Mouse (Mus musculus): ENCODE results near the gene Hacl1.

The Hacl1 gene

DNA sequence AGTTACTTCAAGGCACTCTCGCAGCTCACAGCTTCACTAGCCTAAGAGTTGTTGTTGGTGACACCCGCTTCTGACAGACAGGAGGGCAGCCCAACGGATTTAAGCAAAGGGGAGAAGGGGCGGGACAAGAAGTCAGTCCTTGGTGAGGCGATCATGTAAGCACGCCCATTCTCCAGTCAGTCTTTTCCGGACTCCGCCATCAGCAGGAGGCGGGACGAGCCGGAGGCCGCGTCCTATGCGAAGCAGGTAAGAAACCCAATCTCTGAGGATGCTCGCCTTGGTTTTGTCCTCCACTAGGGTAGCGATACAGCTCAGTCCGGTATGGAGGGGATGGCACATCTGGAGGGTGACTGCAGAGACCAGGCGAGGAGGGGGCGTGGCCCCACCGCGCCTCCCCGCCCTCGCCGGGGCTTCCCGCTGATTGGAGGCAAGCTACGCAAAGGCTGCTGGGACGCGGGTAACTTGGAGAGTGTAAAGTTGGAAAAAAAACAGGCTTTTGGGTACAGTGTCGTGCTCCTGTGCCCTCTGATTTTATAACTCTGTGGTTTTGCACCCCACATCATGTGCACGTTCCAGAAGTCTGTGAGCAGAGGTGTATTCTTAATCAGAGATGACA, at the start of gene Hacl1, which contains the start of gene Btd:
Hacl1 (minus strand) TSS at position 397 of the 616 bp plus-strand sequence.
Btd (plus strand) TSS at position 139 of the 616 bp plus-strand sequence.
- peak; percentile 98 for DNase-seq (ENCODE audit: low read depth, low spot score)

GRCm38 (mm10) chr14:31686231-31686630, 45.1 kb upstream of the Hacl1 start:
- no peak for DNase-seq (ENCODE audit: low read depth, low spot score)

- no peak for DNase-seq (ENCODE audit: low read depth, low spot score)
Measured at GRCm38 (mm10) chr14:31685680-31686079, 44.6 kb upstream of the Hacl1 start.

DNA sequence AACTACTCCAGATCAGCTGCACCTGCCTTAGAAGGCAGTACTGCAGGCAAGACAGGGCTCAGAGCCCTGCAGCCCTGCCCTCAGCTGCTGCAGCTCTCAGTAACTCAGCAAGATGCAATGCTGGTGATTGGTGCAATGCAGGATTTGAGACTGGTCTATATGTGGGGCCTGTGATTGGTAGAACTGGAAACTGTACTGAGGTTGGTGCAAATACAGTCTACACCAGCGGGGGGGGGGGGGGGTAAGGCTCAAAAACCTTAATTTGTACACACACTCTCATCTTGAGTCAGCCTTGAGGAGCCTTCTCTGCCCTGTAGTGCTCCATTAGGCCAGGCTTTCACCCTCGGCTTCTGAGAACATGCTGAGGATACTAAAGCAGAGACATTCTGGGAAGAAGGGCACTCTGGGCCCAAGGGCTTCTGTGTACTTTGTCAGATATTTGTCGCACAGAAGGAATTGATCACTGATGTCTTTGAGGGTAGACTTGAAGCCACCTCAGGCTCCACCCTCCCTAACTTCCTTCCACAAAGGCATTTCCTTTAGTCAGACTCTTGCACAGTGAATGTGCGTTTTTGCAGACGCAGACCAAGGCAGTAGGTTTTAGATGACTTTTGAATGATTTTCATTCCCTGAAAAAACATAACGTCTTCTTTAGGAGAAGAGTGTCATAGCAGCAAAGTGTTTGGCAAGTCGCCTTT, 43.4 kb upstream of the Hacl1 start:
- DNase-seq (ENCODE audit: low read depth, low spot score), result no peak

DNA sequence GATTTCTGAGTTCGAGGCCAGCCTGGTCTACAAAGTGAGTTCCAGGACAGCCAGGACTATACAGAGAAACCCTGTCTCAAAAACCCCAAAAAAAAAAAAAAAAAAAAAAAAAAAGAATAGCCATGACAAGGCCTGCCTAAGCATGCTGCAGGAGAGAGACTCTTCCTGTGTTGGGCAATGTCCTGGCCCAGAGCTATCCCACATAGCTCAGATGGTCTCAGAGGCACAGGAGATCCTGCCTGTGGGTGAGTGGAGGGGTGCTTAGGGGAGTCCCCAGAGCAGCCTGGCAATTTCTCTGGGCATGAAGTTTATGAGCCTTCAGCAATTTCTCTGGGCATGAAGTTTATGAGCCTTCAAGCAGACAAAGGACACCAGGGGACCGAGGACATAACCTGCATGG, 42.5 kb upstream of the Hacl1 start:
- no peak for DNase-seq (ENCODE audit: low read depth, low spot score)

GRCm38 (mm10) chr14:31681931-31682555, 41.0 kb upstream of the Hacl1 start:
- no peak for DNase-seq (ENCODE audit: low read depth, low spot score)

DNA sequence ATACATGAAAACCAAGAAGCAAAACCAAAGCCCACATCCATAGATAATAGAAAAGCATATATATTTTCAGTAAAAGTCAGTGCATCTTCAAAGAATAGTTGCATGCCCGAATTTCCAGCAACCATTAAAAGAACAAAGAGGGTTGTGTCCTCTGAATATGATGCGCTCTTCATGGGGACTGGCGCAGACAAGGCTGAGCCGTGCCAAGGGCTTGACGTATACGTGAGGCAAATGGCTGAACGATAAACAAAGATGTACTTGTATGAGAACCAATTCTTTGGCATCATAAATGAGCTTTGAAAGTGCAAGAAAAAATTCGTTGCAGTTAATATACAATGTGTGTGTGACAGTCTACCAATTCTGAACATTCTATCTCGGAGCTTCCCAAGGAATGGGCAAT, 40.2 kb upstream of the Hacl1 start:
- DNase-seq (ENCODE audit: low read depth, low spot score), result no peak

GRCm38 (mm10) chr14:31680656-31681055, 39.6 kb upstream of the Hacl1 start:
- DNase-seq (ENCODE audit: low read depth, low spot score), result no peak

DNA sequence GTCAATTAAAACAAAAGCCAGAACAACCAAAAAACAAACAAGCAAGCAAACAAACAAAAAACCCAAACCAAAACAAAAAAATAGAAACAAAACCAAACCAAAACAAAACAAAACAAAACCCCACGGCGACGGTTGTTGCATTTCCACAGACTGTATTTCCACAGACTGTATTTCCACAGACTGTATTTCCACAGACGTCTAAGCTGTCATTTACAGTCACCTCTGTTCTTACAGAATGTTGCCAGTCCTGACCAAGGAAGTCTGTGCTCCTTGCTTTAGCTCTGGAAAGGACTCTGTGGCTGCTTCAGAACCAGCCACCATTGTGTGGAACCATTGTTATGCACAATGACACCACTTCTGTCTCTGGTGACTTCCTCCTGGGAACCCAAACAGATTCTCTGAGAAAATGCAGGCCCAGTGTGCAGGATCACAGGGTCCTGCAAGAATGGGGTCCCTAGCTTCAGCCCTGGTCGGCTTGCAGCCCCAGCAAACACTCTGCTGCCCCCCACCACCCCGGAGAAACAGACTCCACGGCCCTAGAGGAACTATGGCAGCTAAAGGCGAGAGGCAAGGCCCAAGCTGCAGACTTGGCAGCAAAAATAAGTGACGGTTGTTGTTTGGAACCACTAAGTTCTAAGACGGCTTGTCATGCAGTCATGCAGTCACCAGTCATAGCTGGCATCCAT, 30.7 kb upstream of the Hacl1 start:
- peak; percentile 57 for DNase-seq (ENCODE audit: low read depth, low spot score)

DNA sequence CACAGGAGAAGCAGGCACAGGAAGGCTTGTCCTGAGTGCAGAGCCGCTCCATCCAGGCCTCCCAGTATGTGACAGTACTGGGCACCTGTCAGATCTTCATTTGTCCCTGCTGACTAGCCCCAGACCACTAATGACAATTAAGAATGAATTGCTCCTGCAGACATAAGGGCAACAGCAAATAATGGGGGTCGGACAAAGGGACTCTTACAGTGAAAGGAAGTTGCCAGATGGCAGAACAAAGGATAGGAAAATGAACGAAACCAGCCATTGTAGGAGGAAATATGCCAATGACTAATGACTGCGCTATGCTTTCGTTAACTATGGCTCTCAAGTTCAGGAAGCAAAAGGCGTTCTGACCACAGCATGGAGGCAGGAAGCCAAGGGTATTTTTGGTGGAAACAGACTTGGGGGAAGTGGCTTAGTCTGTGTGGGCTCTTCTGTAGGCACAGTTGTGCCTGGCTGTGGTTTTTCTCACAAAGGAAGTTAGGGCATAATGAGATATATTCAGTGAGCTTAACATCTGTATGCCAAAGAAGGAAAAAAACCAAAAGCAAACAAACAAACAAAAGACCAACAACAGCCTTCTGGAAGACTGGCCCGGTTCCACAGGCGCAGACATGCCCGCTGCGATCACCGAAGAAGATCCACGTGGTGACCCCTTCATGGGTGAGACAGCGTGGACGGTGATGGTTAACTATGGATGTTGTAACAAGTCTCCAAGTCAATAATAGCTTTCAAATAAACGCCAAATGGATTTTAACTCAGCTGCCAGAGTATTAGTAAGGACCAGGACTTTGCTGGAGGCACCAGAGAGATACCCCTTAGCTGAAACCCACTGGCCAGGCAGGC, 28.8 kb upstream of the Hacl1 start:
- DNase-seq (ENCODE audit: low read depth, low spot score), result peak; percentile 53

GRCm38 (mm10) chr14:31669161-31669611, 28.1 kb upstream of the Hacl1 start:
- DNase-seq (ENCODE audit: low read depth, low spot score), result peak; percentile 39

- no peak for DNase-seq (ENCODE audit: low read depth, low spot score)
Measured at GRCm38 (mm10) chr14:31668326-31668725, 27.2 kb upstream of the Hacl1 start.

- DNase-seq (ENCODE audit: low read depth, low spot score), result no peak
Measured at GRCm38 (mm10) chr14:31667741-31668140, 26.7 kb upstream of the Hacl1 start.

GRCm38 (mm10) chr14:31666931-31667705, 26.0 kb upstream of the Hacl1 start:
- DNase-seq (ENCODE audit: low read depth, low spot score), result no peak

DNA sequence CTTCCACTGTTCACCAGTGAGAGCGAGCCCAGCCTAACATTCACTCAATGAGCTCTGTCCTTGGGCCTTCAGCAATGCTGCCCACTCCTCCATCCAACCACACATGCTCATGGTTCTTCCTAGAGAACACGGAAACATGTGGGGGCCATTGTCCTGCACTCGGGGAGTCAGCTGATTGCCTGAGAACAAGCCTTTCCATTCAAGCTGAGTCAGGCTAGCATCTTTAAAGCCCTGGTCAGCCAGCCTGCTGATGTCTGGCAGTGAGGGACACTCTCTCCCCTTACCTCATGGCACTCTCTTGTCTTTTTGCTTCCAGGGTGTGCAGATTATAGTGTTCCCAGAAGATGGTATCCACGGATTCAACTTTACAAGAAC, 24.5 kb upstream of the Hacl1 start:
- no peak for DNase-seq (ENCODE audit: low read depth, low spot score)

GRCm38 (mm10) chr14:31664903-31665565, 23.9 kb upstream of the Hacl1 start:
- DNase-seq (ENCODE audit: low read depth, low spot score), result no peak

DNA sequence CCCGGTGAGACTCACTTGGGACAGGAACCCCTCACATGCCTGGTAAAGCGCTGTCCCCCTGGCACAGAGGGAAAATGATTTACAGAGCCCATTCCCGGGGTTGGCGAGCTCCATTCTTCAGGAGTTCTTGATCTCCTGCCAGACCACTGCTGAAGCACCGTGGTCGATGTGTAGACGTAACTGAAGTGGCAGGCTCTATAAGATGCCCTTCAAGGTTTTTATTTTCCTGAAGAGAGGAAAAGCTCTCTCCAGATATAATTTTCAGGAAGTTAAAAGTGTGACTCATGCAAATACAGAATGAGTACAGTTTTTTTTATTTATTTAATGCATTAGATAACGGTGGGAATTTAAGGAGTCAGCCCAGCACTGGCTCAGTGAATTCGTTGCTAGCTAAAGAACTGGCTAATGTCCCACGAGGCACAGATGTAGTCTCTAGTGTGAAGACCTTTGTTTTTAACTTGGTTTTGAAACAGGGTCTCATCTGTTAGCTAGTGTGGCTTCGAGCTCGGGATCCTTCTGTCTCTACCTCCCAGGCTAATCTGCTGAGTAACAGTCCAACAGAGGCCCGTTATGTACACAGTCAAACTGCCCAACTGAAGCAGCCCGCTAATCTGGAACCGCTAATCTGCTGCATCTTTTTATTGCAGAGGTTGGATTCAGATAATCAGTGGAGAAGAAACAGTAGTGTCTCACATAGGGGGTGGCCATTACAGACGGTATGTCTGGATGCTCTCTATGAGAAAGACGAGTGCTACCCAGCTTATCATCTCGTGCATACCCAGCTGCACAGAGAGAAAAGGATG, 23.2 kb upstream of the Hacl1 start:
- no peak for DNase-seq (ENCODE audit: low read depth, low spot score)

DNA sequence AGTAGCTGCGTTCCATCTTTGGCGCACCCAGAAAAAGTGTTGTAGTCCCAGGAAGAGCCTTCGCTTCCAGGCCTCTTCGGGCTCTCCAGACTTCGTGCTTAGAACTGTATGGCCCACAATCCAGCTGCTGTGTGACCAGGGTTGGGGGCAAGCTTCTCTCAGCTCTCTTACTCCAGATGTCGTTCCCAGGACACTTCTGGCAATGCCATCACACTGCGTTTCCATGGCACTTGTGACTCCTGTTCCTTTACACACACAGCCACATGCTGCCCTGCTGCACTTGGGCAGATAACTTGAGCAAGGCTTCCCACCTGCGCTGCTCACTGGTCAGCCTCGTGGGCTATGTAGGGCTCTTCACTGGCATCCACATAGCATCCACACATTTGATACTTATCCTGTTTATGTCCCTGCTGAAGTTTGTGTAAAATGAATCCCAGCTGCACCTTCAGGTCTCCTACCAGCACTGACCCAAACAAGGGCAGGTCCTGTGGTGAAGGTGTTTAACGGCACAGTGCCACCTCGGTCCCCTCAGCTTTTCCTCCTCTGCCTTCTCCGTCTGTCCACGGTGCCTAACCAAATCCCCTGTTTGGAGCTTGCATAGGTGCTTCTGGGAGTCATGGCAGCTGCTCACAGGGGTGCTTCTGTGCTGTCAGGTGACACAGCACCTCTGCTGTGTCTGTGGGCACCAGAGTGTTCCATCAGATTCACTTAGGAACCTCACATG, 22.5 kb upstream of the Hacl1 start:
- DNase-seq (ENCODE audit: low read depth, low spot score), result no peak

Data from R1 (cell line).